Mouse (Mus musculus) heart, adult 8-10 months (tissue): ENCODE data around the gene Gm20388. TPM values are rescaled to one million over a fixed set of nuclear protein-coding genes. Genes with fewer than 3 reads are reported as not detected.

Experiments used
- DNase-seq: peaks from one replicate; pipeline ENCODE4 v3.0.0; 2022; ENCODE audit warnings: low spot score
- total RNA-seq, 4 experiments: library from RNA; stranded (reverse); gene quantifications; 2 replicates each; pipeline ENCODE4 v1.2.4; 2022

Gene Gm20388
- total RNA-seq, 4 experiments from 2014 or later, result 4.2 to 6.7 TPM; not detected in 2

DNA sequence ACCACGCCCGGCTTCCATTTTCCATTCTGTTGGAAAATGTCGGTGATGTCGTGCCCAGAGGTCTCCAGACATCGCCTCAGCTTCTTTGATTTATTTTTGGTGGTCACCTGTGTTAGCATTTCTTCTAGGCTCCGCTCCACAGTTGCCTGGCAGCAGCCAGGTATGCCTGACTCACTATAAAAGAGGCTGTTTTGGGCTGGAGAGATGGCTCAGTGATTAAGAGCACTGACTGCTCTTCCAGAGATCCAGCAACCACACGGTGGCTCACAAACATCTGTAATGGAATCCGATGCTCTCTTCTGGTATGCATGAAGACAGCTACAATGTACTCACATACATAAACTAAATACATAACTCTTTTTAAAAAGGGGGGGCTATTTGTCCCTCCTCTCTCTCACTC, 2015.6 kb downstream of the Gm20388 start:
- DNase-seq, result no peak

DNA sequence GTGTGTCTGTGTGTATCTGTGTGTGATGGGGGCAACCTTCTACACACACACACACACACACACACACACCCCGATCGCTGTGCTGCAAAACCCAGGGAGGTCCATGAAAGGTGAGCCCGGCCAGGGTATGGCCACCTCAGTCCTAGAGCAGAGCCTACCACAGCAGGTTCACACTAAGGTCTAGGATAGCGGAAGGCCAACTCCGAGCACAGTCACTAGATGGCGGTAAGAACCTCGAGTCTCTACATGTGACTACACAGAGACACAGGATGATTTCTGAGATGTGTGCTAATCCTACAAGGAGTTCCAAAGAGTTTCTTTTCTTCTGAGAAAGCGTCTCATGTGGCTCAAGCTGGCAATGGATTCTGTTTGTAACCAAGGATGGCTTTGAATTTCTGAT, 2016.7 kb downstream of the Gm20388 start:
- DNase-seq, result no peak

DNA sequence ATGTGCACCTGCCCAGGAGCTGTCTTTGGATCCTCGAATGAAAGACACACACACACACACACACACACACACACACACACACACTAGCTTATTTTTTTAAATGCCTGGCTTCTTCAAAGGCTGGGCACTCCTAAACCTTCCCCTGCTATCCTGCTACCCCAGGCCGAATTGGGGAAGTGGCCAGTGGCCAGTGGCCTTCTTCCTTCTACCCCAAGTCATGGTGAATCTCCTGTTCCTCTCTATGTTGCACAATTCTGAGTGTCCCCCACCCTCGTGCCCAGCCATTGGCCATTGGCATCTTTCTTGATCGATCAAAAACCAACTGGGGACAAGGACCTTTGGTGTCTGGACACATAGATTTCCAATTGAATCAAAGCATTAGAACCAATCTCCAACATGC, 2019.4 kb downstream of the Gm20388 start:
- no peak for DNase-seq

DNA sequence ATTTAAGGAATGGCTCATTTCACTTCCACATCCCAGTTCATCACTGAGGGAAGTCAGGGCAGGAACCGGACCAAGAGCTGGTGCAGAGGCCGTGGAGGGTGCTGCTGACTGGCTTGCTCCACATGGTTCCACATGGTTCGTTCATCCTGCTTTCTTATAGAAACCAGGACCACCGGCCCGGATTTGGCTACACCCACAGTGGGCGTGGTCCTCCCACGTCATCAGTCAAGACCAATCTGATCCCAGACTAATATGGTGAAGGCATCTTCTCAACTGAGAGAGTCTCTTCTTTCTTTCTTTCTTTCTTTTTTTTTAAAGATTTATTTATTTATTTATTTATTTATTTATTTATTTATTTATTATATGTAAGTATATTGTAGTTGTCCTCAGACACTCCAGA, 2020.9 kb downstream of the Gm20388 start:
- no peak for DNase-seq

DNA sequence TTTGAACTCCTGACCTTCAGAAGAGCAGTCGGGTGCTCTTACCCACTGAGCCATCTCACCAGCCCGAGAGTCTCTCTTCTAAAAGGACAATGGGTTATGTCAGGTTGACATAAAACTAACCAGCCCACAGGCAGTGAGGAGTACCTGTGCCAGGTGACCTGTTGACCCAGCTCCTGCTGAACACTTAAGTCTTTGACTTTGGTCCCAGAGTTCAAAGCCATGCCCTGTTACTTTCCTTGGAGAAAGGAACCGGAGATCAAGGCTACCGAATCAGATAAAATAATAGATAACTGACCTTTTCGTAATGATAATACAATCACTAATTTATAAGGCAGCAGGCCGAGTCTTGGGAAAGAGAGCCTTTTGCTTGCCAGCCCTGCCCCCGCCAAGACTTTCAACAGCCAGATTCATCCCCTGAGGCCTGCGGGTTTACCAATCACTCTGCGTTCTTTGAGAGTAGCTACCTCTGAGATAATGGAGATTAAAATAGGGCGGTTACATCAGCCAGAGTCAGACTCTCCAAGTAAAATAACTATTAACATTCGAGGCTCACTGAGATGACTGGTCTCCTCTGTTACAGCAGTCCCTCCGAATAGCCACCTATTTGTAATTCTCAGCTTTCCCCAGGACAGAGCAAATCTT, 2021.5 kb downstream of the Gm20388 start:
- DNase-seq, result peak; percentile 46

DNA sequence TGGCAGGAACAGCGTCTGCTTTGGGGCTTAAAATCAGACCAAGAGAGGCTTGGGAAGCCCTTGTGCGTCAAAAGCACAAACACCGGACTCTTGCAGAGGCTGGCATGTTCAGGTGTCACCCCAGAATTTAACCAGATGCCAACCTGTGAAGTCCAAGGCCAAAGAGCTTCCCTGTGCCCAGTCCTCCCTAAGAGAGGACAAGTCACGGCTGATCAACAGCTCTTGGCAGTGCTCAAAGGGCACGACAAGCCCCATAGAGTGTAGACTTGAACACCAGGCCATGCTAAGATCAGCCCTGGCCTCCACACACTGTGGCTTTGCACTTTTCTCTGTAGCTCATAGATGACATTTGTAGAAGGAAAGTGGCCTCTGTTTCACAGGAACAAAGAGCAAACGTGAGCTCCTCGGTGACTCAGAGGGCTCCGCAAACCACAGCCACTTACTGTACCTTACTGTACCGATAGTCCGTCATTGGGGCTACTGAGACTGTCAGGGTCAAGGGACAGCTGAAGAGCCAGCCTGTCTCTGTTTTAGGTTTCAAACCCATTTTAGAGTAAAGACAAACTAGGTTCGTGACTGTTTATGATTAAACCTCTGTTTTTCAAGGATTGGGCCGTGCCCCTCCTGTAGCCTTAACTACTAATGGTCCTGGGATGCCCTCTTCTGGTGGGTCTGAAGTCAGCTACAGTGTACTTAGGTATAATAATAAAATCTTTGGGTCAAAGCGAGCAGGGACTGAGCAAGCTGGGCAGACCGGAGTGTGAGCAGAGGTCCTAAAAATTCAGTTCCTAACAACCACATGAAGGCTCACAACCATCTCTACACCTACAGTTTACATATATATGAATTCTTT, 2022.3 kb downstream of the Gm20388 start:
- no peak for DNase-seq

DNA sequence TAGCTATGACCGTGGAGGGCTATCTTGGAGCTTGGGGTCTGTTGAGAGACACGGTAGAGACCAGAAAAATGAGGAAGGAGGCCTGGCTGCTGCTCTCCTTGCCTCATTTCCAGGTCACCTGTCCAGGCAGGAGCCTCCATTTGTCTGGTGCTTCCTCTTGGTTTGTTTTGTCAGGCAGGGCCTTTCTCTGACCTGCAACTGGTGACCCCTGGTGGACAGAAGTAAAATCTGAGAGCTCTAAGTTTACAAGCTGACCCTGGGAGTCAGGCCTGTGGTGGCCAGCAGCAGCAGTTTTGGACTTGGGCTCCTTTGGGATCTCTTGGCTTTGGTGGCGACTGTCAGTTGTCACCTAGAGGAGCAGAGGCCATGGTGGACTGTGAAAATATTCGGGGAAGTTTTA, 2023.9 kb downstream of the Gm20388 start:
- peak; percentile 53 for DNase-seq

DNA sequence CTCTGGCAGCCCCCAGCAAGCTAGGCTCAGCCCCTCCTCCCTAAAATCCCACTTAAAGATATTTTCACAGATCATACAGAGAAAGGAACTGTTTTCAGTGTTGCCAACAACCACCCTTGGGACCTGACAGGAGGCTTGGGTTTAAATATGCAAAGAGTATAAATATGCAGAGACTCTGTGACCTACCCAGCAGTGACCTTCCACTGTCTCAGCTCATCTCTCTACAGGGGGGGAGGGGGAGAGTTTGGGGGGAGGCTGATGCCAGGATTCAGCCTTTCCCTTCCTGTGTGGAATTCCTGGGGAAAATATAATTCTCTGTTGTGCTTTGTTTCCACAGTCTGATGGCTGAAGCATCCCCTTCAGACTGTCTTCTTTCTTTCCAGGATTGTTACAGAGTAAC, 2024.3 kb downstream of the Gm20388 start:
- DNase-seq, result no peak

DNA sequence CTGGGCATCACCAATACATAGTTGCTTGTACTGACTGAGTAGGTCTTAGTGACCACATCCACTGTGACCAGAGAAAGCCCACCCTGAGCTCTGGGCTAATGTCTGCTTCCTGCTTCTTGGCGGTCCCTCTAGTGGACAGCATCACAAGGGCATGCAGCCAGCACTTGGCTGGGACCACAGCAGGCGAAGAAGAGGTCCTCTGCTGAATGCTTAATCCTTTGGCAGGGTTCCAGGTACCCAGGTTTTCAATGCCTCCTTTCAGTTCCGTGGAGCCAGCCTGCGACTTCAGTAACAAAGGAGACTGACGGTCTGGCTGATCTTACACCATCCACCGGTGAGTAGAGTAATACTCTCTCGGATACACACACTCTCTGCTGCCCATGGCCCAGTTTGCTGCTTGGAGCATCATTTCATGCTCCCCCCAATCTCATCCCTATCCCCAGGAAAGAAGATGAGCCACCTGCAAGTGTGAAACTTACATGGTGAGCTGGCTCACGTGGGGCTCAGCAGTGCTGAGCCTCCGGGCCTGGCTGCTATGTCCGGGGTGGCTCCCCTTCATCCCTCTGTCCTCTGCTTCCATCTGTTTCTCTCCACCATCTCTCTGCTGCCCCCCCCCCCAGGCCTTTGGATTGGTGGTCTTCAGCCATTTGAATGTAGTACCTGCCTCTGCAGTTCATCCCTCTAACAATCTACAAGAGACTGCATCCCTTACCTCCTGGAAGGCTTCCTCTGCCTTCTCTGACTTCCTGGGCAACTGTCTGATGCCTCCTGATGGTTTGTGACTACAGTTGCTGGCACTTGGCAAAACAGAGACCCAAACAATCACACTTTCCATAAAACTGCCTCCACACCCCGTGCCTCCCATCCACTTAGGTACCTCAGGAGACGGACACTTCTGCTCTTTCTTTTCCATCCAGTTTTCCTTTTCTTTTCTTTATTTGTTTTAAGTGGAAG, 2025.0 kb downstream of the Gm20388 start:
- no peak for DNase-seq

DNA sequence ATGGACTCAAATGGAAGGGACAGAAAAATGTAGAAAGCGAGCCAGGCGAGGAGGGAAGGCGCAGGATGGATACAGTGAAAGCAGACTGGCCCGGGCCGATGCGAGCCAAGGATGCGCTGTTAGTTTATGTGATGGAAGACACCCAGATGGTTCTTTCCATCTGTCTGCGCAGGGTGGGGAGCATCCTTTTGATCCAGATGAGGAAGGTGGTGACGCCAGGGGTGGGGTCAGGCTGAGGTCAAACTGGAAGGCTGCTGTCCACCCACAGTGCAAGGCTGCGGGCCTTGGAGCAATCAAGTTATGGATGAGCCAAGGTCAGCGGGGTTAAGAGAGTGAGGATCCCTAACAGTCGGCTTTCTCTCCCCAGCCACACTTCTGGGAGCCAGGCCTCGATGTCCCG, 2025.8 kb downstream of the Gm20388 start:
- no peak for DNase-seq

DNA sequence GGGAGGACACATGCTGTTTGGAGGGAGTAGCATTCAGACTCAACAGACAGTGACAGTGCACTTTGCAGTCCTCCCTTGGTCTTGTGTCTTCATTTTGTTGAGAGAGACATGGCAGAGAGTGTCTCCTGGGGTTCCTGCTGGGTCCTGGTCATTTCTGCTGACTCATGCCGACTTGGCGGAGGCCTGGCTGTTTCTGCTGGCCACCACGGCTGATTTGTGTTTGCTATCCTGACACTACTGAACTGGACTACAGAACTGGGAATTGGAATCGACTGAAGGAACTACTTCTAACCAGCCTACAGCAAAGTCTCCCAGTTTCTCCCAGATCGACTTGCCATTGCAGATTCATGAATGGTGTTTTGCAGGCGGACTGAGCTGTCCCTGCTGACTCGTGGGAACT, 2028.1 kb downstream of the Gm20388 start:
- DNase-seq, result no peak

DNA sequence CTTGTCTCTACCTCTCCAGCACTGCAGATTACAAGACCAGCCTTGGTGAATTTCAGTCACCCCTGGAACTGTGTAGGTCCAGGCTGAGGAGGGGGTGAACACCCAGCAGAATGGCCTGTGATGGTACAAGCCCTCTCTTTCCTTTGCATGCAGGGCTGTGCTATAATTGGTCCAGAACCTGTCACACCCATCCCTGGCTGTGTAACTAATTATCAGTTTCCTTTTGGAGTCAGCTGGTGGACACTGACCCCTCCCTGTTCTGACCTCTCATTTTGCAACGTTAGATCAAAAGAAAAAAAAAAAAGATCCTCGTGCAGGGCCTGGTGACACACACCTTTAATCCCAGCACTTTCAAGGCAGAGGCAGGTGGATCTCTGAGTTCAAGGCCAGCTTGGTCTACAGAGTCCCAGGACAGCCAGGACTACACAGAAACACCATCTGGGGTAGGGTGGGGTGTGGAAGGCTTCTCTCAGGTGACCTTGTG, 2032.5 kb downstream of the Gm20388 start:
- DNase-seq, result peak; percentile 44

DNA sequence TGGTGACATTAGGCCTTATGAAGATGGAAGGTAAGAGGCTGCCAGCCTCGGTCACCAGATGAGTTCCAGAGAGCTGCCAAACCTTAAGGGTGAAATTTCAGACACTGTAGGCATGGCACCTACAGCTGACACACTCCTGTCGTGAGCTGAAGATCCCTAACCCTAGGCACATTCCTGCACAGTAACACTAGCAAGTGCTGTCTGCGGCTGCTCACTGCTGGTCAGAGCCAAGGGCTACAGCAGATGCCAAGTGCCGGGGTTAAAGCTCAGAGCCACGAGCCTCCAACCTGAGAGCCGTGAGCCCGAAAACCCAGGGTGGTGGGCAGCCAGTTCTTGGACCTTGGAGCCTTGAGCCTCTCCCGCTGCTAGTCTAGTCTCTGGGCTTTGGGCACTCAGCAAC, 2033.1 kb downstream of the Gm20388 start:
- no peak for DNase-seq

DNA sequence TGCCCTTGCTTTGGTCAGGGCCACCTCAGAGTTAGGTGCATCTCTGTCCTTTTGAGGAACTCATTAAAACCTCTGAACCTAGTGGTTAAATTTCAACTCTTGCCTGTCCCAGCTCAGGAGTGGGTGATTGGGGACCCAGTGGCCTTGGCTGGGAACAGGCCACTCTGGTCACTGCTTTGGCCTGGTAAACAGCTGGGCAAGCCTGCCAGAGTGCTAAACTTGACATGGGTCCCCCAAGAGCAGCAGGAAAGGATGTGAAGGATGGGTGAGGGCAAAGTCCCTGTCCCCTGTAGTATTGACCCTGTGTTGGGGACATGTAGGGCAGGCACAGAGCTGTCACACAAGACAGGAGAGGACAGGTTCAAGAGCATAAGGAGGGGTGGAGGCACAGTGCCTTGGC, 2034.2 kb downstream of the Gm20388 start, which contains the start of gene Car5a:
TSS of gene Car5a (minus strand) at position 74 of the 400 bp plus-strand sequence.
- DNase-seq, result no peak

DNA sequence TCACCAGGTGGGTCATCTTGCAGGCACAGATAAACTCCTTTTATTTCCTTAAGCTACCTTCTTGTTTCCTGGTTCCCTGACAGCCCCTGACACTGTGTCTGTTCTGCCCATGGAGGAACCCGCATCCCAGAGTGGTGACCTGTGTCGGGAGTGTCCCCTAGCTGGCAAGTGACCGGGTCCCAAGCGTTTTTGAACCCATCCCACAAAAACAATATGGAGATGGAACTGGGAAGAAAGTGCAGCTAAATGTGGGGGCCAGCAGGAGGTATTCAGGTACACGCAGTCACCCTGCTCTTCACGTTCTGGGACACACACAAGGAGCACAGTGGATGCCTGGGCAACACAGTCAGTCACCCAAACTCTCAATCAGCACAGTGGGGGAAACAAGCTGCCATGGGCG, 2035.7 kb downstream of the Gm20388 start:
- no peak for DNase-seq

DNA sequence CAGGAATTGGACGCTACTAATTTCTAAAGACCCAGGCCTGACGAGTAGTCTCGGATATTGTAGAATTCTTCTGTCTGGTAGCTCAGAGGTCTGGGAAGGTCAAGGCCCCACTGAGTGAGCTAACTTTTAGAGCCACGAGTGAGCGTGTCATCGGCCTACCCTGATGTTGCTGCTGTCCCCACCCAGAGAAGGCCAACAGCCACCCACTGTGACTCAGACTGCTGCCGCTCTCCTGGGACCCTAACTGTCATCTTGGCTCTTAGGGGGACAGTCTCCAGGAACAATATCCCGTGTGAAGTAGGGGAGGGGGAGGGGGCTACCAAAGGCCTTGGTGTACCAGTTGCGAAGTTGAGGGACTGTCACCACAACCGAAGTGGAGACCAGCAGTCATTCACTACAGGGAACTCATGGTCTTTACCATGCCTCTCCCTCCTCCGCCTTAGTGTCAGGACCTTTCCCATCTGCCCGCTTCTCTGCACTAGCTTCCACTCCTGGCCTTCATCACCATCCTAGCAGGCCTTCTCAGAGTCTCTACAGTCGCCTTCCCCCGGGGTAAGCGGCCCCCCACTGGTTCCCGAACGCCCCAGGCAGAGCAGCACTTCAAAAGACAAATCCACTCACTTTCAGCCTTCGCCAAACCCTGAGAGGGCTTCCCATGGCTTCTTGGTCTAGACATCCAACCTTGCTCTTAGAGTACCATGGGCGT, 2036.6 kb downstream of the Gm20388 start:
- DNase-seq, result peak; percentile 34

DNA sequence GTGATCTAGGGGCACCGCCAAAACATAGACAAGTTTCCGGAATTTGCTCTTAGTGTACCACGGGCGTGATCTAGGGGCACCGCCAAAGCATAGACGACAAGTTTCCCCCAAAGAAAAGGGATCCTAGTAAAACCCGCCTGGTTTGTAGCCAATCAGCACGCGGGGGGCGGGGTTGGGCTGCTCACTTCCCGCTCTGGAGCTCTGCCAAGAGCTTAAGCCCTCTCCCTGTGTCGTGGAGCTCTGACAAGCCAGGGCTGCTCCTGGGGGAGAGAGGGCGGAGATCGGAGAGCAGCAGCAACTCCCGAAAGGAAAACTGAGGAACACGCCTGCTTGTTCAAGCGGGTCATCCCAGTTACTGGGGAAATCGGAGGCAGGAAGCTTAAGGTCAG, 2037.1 kb downstream of the Gm20388 start:
- DNase-seq, result peak; percentile 90

DNA sequence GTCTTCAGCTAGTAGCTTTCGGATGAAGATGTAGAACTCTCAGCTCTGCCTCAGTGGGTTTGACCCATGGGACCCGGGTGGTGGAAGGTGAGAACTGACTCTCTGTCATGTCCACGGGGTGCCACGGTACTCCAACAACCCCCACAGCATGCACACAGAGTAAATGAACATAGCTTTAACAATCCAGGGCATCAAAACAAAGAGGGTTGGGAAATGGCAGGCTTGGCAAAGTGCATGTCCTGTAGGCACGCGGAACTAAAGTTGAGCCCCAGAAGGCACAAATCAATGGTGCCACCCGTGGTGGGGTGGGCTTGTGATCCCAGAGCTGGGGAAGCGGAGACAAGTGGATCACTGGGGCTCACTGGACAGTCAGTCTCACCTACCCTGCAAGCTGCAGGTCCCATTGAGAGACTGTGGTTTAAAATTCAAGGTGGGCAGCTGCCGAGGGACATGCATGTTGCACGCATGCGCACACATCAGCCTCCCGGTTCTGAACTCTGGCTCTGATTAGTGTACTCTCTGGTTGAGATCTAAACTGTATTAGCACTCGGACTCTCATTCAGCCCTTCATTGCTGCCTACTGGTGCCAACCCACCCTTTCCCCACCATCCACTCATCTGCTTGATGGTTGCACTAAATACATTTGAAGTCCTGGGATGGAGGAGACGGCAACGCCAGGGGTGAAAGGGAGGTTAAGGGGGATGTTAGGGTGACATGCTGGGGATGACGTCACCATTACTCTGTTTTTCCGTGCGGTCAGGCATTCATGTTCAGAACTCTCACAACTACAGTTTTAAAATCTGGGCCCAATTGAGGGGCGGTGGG, 2037.9 kb downstream of the Gm20388 start:
- DNase-seq, result no peak

DNA sequence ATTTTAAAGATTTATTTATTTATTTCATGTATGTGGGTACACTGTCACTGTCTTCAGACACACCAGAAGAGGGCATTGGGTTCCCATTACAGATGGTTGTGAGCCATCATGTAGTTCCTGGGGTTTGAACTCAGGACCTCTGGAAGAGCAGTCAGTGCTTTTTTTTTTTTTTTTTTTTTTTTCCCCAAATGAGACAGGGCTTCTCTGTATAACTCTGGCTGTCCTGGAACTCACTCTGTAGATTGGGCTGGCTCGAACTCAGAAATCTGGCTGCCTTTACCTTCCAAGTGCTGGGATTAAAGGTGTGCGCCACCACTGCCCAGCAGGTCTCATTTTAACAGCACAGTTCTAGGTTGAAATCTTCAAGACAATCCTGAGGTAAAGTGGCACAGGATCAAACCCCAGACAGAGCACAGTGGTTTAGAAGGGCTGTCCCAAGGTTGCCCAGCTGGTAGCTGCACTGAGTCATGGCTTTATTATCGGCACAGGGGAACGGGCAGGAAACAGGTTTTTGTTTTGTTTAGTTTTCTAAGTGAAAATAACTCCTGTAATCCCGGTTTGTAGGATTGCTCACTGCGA, 2038.7 kb downstream of the Gm20388 start, which contains the start of gene Banp:
TSS of gene Banp (plus strand) at position 529 of the 579 bp plus-strand sequence.
- no peak for DNase-seq
